Mouse (Mus musculus) cerebellum, adult 2 months (tissue): ENCODE measurements at regions not wholly inside any gene's neighbourhood (a gene's known extent, or its start where the extent isn't known, plus 50 kb on each side); places are given as distances from the start of the nearest gene placed in this dataset.

Experiments used
- DNase-seq, 2 experiments: peaks; one replicate each; pipeline ENCODE4 v3.0.0; 2021
- H3K27ac ChIP-seq: fragments of 200-500 bp; 2 replicates; pipeline ENCODE4 v1.5.1; 2012; ENCODE audit warnings: low read length, control low read depth, inconsistent platforms; ENCODE audit not compliant: insufficient read depth
- H3K27me3 ChIP-seq: fragments of 200-500 bp; 2 replicates; pipeline ENCODE4 v1.6.1; 2012; ENCODE audit warnings: inconsistent platforms, mild to moderate bottlenecking, low read length, moderate library complexity; ENCODE audit not compliant: control insufficient read depth, insufficient read depth
- H3K4me1 ChIP-seq: fragments of 200-500 bp; 2 replicates; pipeline ENCODE4 v1.6.1; 2011; ENCODE audit warnings: low read length; ENCODE audit not compliant: control insufficient read depth, insufficient read depth
- H3K4me3 ChIP-seq: fragments of 200-500 bp; replicated peaks from 2 replicates; pipeline ENCODE3; 2011; ENCODE audit warnings: mild to moderate bottlenecking, low read depth, low read length, control low read depth; ENCODE audit not compliant: insufficient read depth
- CTCF ChIP-seq: fragments of 200-500 bp; IDR thresholded peaks from 2 replicates; pipeline ENCODE4 v1.5.1; 2011; ENCODE audit warnings: low read depth, mild to moderate bottlenecking, control low read depth, low read length, moderate library complexity, borderline replicate concordance; ENCODE audit not compliant: insufficient read depth
- POLR2A ChIP-seq: fragments of 200-500 bp; IDR thresholded peaks from 2 replicates; pipeline ENCODE4 v1.6.1; 2011; ENCODE audit warnings: low read length, control low read depth, borderline replicate concordance; ENCODE audit not compliant: insufficient read depth
- WGBS: fragments of 180-500 bp; shearing (Covaris S2); methylation state at CpG from one replicate; pipeline ENCODE4 v1.1.7; 2018; 5-methylcytosine and 5-hydroxymethylcytosine counted together

- H3K4me3 ChIP-seq: no peak overlapping the region
- TF ChIP-seq POLR2A (no peak), CTCF (no peak)
- no peak for DNase-seq
- no peaks in the 10 kb centered on the region; the same call in 1 of the 2 replicates for H3K27me3 ChIP-seq
- no peaks in the 10 kb centered on the region for H3K4me1 ChIP-seq
- no peak overlapping the region for H3K27ac ChIP-seq
These were observed 92.4 kb upstream of the Jun start for GRCm38 (mm10) chr4:95144440-95144839.

GRCm38 (mm10) chr4:95146268-95146667, 94.2 kb upstream of the Jun start:
- Histone ChIP-seq H3K4me3 (no peak overlapping the region), H3K27ac (no peak overlapping the region), H3K27me3 (no peaks in the 10 kb centered on the region), H3K4me1 (no peaks in the 10 kb centered on the region)
- WGBS: 76% methylated on average over 5 of the region's 5 CpGs
- TF ChIP-seq CTCF: no peak
- no peak for TF ChIP-seq POLR2A
- DNase-seq: no peak

- H3K4me1 ChIP-seq: no peaks in the 10 kb centered on the region
- H3K27ac ChIP-seq: no peak overlapping the region
- TF ChIP-seq POLR2A (no peak), CTCF (no peak)
- DNase-seq: no peak
- H3K27me3 ChIP-seq: no peaks in the 10 kb centered on the region
- H3K4me3 ChIP-seq: no peak overlapping the region
- 71% methylated on average over 1 of the region's 1 CpGs for WGBS
These were observed 96.6 kb upstream of the Jun start for GRCm38 (mm10) chr4:95148665-95149064.

GRCm38 (mm10) chr4:95151678-95152077, 99.7 kb upstream of the Jun start:
- 75% methylated on average over 8 of the region's 8 CpGs for whole genome bisulfite sequencing
- no peak overlapping the region for H3K4me3 ChIP-seq
- no peaks in the 10 kb centered on the region for H3K27me3 ChIP-seq
- H3K4me1 ChIP-seq: no peaks in the 10 kb centered on the region
- TF ChIP-seq CTCF: no peak
- no peak for TF ChIP-seq POLR2A
- no peak for DNase-seq
- H3K27ac ChIP-seq: no peak overlapping the region

- Histone ChIP-seq H3K4me1 (no peaks in the 10 kb centered on the region), H3K27ac (no peak overlapping the region), H3K27me3 (no peaks in the 10 kb centered on the region), H3K4me3 (no peak overlapping the region)
- DNase-seq: no peak
- 87% methylated on average over 4 of the region's 4 CpGs for WGBS
- no peak for TF ChIP-seq POLR2A
- TF ChIP-seq CTCF: no peak
These were observed 100.6 kb upstream of the Jun start for GRCm38 (mm10) chr4:95152431-95153115.

- TF ChIP-seq CTCF: no peak
- TF ChIP-seq POLR2A: no peak
- 24% methylated on average over 6 of the region's 6 CpGs for WGBS
These were observed 101.8 kb upstream of the Jun start for GRCm38 (mm10) chr4:95153737-95154287.

GRCm38 (mm10) chr4:95154377-95154776, 102.4 kb upstream of the Jun start:
- H3K27ac ChIP-seq: no peak overlapping the region
- TF ChIP-seq CTCF (no peak), POLR2A (no peak)
- H3K4me3 ChIP-seq: no peak overlapping the region
- 66% methylated on average over 14 of the region's 14 CpGs for WGBS
- no peaks in the 10 kb centered on the region for H3K27me3 ChIP-seq
- DNase-seq: no peak
- no peaks in the 10 kb centered on the region for H3K4me1 ChIP-seq

More at GRCm38 (mm10) chr4:95153737-95154287, 101.8 kb upstream of the Jun start:
- no peaks in the 10 kb centered on the region for H3K27me3 ChIP-seq
- no peaks in the 10 kb centered on the region for H3K4me1 ChIP-seq
- H3K27ac ChIP-seq: no peak overlapping the region
- H3K4me3 ChIP-seq: no peak overlapping the region
- no peak for DNase-seq

GRCm38 (mm10) chr4:95155178-95155577, 103.2 kb upstream of the Jun start:
- H3K27me3 ChIP-seq: no peaks in the 10 kb centered on the region
- DNase-seq: no peak
- H3K4me3 ChIP-seq: no peak overlapping the region
- no peak overlapping the region for H3K27ac ChIP-seq
- H3K4me1 ChIP-seq: no peaks in the 10 kb centered on the region
- WGBS: 83% methylated on average over 2 of the region's 2 CpGs
- TF ChIP-seq CTCF (no peak), POLR2A (no peak)
